Mouse (Mus musculus) hindbrain, embryonic 11.5 days (tissue): ENCODE measurements at regions not wholly inside any gene's neighbourhood (a gene's known extent, or its start where the extent isn't known, plus 50 kb on each side); places are given as distances from the start of the nearest gene placed in this dataset.

Experiments used
- ATAC-seq: fragments of 200-750 bp; cut with Nextera tagmentation; 2 replicates; pipeline ENCODE4 v1.8.0; 2017; ENCODE audit warnings: mild to moderate bottlenecking, moderate TSS enrichment, moderate library complexity; ENCODE audit not compliant: low FRiP score
- DNase-seq: peaks from one replicate; pipeline ENCODE4 v3.0.0-alpha.2; 2015; ENCODE audit warnings: low spot score
- H3K27ac ChIP-seq: fragments of 300-500 bp; sonication (generic); 2 replicates; pipeline ENCODE4 v1.5.1; 2014; ENCODE audit warnings: mild to moderate bottlenecking, low read depth, low read length
- H3K27me3 ChIP-seq: fragments of 300-500 bp; sonication (generic); 2 replicates; pipeline ENCODE4 v1.6.1; 2014; ENCODE audit warnings: mild to moderate bottlenecking, low read length, moderate library complexity, mixed read lengths; ENCODE audit not compliant: control insufficient read depth, insufficient read depth
- H3K36me3 ChIP-seq: fragments of 300-500 bp; sonication (generic); 2 replicates; pipeline ENCODE4 v1.6.1; 2014; ENCODE audit warnings: mild to moderate bottlenecking, low read length, moderate library complexity, mixed read lengths; ENCODE audit not compliant: control insufficient read depth, insufficient read depth
- H3K4me1 ChIP-seq: fragments of 300-500 bp; sonication (generic); replicated peaks from 2 replicates; pipeline ENCODE4 v1.6.1; 2014; ENCODE audit warnings: low read length, mixed read lengths; ENCODE audit not compliant: control insufficient read depth, insufficient read depth
- H3K4me2 ChIP-seq: fragments of 300-500 bp; sonication (generic); replicated peaks from 2 replicates; pipeline ENCODE4 v1.6.1; 2014; ENCODE audit warnings: mild to moderate bottlenecking, low read depth, low read length
- H3K4me3 ChIP-seq: fragments of 300-500 bp; sonication (generic); 2 replicates; pipeline ENCODE4 v1.5.1; 2014; ENCODE audit warnings: low read depth, low read length
- H3K9ac ChIP-seq: fragments of 300-500 bp; sonication (generic); 2 replicates; pipeline ENCODE4 v1.6.1; 2014; ENCODE audit warnings: low read depth, low read length
- H3K9me3 ChIP-seq: fragments of 300-500 bp; sonication (generic); 2 replicates; pipeline ENCODE4 v1.6.1; 2016; ENCODE audit warnings: low read length; ENCODE audit not compliant: control insufficient read depth
- WGBS: fragments of 180-500 bp; shearing (Covaris S2); extraction: QIAGEN DNeasy Blood & Tissue Kit; methylation state at CpG from one replicate; pipeline ENCODE4 v1.1.7; 2014; 5-methylcytosine and 5-hydroxymethylcytosine counted together

DNA sequence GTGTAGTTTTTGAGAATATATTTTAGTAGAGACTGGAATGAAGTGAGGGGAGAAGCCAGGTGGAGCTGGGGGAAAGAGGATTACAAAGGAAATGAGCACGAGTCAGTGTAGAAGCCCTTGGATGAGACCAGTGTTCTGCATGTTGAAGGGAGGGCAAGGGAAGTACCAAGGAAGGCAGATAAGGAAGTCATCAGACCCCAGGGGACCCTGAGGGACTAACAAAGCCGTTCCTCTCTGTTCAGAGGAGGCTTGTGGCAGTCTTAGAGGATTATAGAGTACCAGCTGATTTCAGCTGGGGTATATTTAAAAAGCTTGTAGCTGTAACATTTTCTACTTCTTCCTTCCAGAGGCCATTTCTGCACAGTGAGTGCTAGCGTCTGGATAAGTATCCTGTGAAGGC, 56.7 kb upstream of the Igsf9b start:
- ATAC-seq: no peak
- Histone ChIP-seq H3K27ac (no peak overlapping the region), H3K27me3 (no peaks in the 10 kb centered on the region), H3K4me3 (no peak overlapping the region), H3K36me3 (no peaks in the 10 kb centered on the region), H3K9ac (no peak overlapping the region), H3K9me3 (no peaks in the 10 kb centered on the region), H3K4me1 (no peaks in the 10 kb centered on the region), H3K4me2 (no peak overlapping the region)
- WGBS: 36% methylated on average over 3 of the region's 3 CpGs
- no peak for DNase-seq

DNA sequence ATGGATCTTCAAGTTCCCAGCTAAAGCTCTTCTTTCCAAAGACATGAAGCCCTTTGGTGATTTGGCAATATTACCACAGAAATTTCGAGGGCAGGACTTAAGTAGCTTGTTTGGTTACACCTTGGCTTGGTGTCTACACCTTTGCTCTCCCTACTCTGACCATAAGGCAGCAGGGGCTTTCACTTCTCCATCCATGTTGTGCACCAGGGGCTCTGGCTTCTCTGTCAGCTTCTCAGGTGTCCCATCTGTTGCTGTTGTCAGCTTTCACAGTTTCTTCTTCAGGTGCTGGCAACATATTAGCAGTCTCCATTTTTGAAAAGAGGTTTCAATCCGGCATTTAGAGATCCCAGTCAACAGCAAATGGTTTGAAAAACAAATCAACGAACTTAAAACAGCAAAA, 58.1 kb upstream of the Igsf9b start:
- H3K27ac ChIP-seq: no peak overlapping the region
- no peak for DNase-seq
- H3K9me3 ChIP-seq: no peaks in the 10 kb centered on the region
- no peaks in the 10 kb centered on the region for H3K36me3 ChIP-seq
- H3K9ac ChIP-seq: no peak overlapping the region
- no peak for ATAC-seq
- H3K4me2 ChIP-seq: no peak overlapping the region
- H3K4me3 ChIP-seq: no peak overlapping the region
- no peaks in the 10 kb centered on the region for H3K27me3 ChIP-seq
- H3K4me1 ChIP-seq: no peaks in the 10 kb centered on the region
- 81% methylated on average over 3 of the region's 3 CpGs for WGBS

DNA sequence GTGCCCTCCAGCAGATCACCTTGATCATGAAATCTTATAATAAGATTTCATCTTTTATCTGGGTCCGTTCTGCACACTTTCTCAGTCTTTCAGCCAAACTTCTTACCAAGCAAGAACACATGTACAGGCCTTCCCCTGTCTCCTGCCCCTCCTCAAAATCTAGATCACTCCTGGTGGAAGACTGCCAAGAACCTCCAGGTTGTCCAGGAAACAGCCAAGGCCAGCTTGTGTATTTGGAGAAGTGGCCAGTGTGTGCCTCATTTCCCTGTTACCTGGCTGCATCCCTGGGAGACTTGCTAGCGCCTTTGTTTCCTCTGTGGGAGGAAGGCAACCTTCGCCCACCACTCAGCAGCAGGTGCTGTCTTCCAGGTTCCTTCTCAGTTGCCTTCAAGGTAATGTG, 58.5 kb upstream of the Igsf9b start:
- ATAC-seq (no peak), DNase-seq (no peak)
- no peaks in the 10 kb centered on the region for H3K27me3 ChIP-seq
- H3K27ac ChIP-seq: no peak overlapping the region
- H3K9ac ChIP-seq: no peak overlapping the region
- no peak overlapping the region for H3K4me2 ChIP-seq
- no peak overlapping the region for H3K4me3 ChIP-seq
- H3K9me3 ChIP-seq: no peaks in the 10 kb centered on the region
- H3K36me3 ChIP-seq: no peaks in the 10 kb centered on the region
- H3K4me1 ChIP-seq: no peaks in the 10 kb centered on the region
- WGBS: 85% methylated on average over 3 of the region's 3 CpGs

DNA sequence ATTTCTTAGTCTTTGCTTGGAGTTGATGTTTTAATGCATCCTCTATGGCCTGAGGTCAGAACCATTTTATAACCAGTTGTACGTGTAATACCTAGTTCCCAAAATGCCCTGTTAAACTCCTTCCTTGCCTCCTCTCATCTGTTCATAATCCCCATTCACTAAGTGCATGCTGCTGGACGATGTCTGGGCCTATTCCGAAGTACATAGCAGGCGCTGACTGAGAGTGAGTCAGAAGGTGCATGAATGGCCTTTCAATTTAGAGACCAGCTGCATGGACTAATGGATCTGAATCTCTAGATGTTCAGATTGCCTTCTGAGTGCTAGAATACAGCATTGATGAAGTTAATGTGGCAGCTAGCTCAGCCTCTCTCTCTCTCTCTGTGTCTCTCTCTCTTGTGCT, 66.3 kb upstream of the Igsf9b start:
- no peak for DNase-seq
- Histone ChIP-seq H3K4me2 (no peak overlapping the region), H3K36me3 (no peaks in the 10 kb centered on the region), H3K27me3 (no peaks in the 10 kb centered on the region), H3K4me3 (no peak overlapping the region), H3K27ac (no peak overlapping the region), H3K9me3 (no peaks in the 10 kb centered on the region), H3K4me1 (no peaks in the 10 kb centered on the region), H3K9ac (no peak overlapping the region)
- ATAC-seq: no peak
- 68% methylated on average over 4 of the region's 4 CpGs for WGBS

DNA sequence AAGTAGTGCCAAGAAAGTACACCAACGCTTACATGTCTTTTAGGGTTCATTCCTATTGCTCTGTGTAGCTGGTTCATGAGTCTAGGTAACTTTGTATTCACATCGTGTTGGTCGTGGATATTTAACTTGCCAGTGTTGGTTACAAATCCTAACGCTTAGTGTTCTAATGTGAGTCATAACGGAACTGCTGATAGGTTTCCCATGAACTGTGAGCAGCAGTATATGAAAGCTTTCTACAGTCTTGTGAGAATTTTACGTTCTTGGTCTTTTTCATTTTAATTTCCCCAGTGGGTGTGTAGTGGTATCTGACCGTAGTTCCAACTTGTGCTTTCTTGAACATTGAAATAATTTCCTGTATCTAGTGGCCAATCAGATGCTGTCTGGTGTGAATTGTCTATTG, 71.5 kb upstream of the Igsf9b start:
- 88% methylated on average over 7 of the region's 7 CpGs for WGBS
- Histone ChIP-seq H3K27ac (no peak overlapping the region), H3K4me2 (no peak overlapping the region), H3K9ac (no peak overlapping the region), H3K27me3 (no peaks in the 10 kb centered on the region), H3K9me3 (no peaks in the 10 kb centered on the region), H3K36me3 (no peaks in the 10 kb centered on the region), H3K4me3 (no peak overlapping the region), H3K4me1 (no peaks in the 10 kb centered on the region)
- DNase-seq (no peak), ATAC-seq (no peak)

DNA sequence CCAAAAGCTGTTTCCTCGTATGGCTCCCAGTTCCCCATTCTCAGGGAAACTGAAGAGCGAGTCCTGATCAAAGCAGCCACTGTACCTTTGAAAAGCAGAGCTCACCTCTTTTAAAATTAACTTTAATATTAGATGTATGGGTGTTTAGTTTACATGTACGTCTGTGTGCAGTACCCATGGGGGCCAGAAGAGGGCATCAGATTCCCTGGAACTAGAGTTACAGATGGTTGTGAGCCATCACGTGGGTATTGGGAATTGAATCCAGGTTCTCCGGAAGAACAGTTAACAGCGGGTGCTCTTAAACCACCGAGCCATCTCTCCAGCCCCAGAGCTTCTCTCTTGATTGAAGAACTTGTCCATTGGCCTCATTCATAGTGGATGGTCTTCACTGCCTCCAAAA, 66.0 kb upstream of the Jam3 start:
- Histone ChIP-seq H3K36me3 (no peaks in the 10 kb centered on the region), H3K9ac (no peak overlapping the region), H3K27ac (no peak overlapping the region), H3K27me3 (no peaks in the 10 kb centered on the region), H3K4me2 (no peak overlapping the region), H3K9me3 (no peaks in the 10 kb centered on the region), H3K4me3 (no peak overlapping the region), H3K4me1 (no peaks in the 10 kb centered on the region)
- ATAC-seq: no peak
- WGBS: 79% methylated on average over 7 of the region's 7 CpGs
- peak; percentile 21 for DNase-seq

DNA sequence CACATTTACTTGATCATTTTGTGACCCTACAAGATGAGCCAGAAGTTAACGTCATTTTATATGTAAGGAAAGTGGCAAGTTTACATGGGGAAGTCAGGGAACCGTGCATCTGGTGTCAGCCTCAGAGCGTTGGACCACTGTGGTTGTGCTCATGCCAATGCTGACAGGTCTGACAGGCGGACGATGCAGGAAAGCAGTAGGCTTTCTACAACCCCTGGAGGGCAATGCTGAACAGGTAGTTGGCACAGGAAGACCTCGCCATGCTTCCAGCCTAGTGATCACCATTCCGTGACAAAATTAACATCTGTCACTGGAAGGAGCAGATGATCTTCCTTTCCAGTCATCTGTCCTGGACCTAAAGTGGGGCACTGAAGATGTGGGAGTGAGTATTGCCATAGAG, 60.8 kb upstream of the Jam3 start:
- Histone ChIP-seq H3K9ac (no peak overlapping the region), H3K9me3 (no peaks in the 10 kb centered on the region), H3K27ac (no peak overlapping the region), H3K4me2 (no peak overlapping the region), H3K36me3 (no peaks in the 10 kb centered on the region), H3K27me3 (no peaks in the 10 kb centered on the region), H3K4me1 (no peaks in the 10 kb centered on the region), H3K4me3 (no peak overlapping the region)
- DNase-seq (no peak), ATAC-seq (no peak)
- 92% methylated on average over 7 of the region's 7 CpGs for whole genome bisulfite sequencing

DNA sequence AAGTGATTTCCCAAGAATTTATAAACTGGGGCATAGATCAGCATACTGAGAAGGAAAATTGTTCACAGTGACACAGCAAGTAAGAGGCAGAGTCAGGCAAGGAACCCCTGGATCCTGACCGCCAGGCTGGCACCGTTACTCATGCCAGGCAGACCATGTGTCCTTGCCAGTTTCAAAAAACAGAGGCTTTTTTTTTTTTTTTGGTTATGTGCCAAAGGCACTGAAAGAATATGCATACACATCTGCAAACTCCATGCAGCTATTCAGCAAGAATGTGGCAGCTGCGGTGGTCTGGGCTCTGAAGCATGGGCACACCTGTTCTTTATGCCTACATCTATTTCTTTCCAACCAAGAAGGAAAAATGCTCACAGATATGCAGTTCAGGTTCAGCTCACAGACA, 58.8 kb upstream of the Jam3 start:
- no peak overlapping the region for H3K4me3 ChIP-seq
- H3K27ac ChIP-seq: no peak overlapping the region
- H3K4me1 ChIP-seq: no peaks in the 10 kb centered on the region
- H3K9me3 ChIP-seq: no peaks in the 10 kb centered on the region
- no peaks in the 10 kb centered on the region for H3K27me3 ChIP-seq
- WGBS: 91% methylated on average over 3 of the region's 3 CpGs
- ATAC-seq (no peak), DNase-seq (no peak)
- no peaks in the 10 kb centered on the region for H3K36me3 ChIP-seq
- no peak overlapping the region for H3K4me2 ChIP-seq
- no peak overlapping the region for H3K9ac ChIP-seq

DNA sequence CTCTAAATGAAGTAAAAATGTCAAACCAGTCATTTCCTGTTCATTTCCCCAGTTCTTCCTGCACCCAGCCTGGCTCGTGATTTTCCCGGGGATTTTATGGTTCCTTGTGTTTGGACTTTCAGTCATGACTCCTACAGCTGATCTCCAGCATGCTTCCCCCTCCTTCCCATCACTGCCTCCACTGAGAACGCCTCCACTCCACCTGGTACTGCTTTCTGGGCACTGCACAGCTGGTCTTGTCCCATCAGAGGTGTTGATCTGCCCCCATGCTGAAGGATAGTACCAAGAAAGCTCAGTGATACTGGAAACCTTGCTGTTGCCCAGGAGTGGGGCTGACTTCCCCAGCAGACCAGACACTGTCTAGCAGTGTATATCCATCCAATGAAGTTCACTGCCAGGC, 53.6 kb upstream of the Jam3 start:
- no peak overlapping the region for H3K4me3 ChIP-seq
- no peak overlapping the region for H3K9ac ChIP-seq
- no peaks in the 10 kb centered on the region for H3K27me3 ChIP-seq
- ATAC-seq: no peak
- peaks cover 2% of the 10 kb centered on the region; the same call in 1 of the 2 replicates for H3K4me1 ChIP-seq
- DNase-seq: no peak
- no peaks in the 10 kb centered on the region for H3K9me3 ChIP-seq
- 87% methylated on average over 3 of the region's 3 CpGs for WGBS
- no peak overlapping the region for H3K4me2 ChIP-seq
- H3K36me3 ChIP-seq: no peaks in the 10 kb centered on the region
- H3K27ac ChIP-seq: no peak overlapping the region
